Mouse (Mus musculus): Measurements from ENCODE around the gene Mavs.

- TF ChIP-seq CTCF (conservative IDR thresholded peaks at IDR 0.05; ENCODE audit: low read length) (no peak), NANOG (IDR thresholded peaks at IDR 0.05; ENCODE audit: borderline replicate concordance, low read length) (no peak)
Observed at GRCm38 (mm10) chr2:131296746-131297261, 62.9 kb downstream of the Mavs start.
